Mouse (Mus musculus): ENCODE measurements around the gene Spata32.

DNA sequence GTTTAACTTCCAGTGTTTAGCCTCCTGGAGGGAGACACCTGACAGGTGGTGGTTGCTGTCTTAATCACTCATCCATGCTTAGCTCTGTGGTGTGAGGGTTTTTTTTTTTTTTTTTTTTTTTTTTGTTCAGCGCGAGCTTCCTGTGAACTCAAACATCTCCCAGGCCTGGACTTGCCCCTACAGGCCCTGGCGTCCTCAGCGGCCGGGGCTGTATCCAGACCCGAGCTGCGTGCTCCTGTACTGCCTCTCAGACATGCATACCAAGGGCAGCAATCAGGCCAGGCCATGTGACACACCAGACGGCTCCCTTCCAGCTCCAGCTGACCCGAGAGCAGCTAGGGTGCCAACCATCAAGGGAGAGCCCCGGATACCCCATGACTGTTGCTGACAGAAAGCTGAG, 18.7 kb upstream of the Spata32 start:
- TF ChIP-seq CTCF (IDR thresholded peaks at IDR 0.05; ENCODE audit: low read depth, low read length) = no peak
- no peak for TF ChIP-seq POLR2A (IDR thresholded peaks at IDR 0.05; ENCODE audit: extremely low read depth, insufficient read depth, low read length)

Data from liver, adult 2 months (tissue).